Mouse (Mus musculus): ENCODE measurements around the gene Esf1. TPM values are rescaled to one million over a fixed set of nuclear protein-coding genes. Genes with fewer than 3 reads are reported as not detected.

Esf1 gene
- polyA plus RNA-seq, 1 experiment: 0.27 TPM

DNA sequence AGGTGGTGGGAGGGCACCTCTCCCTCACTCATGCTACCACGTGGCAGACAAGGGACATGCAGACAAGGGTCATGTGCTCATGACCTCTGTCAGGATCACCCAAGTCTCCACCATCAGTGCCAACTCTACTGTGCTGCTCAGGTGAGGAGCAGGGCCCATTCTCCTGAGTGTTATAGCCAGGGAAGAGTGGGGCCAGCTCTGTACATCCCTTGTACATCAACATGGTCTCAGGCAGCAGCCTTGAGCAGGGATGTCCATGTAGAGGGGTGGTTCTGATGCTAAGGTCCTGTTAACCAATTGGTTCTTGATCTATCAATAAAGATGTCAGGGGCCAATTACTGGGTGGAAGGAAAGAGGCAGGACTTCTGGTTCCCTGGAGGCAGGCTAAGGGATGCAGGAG, 61.4 kb downstream of the Esf1 start:
- no peaks in the 10 kb centered on the region for H3K36me3 ChIP-seq (ENCODE audit: control insufficient read depth, insufficient read depth, low read length)
- no peak overlapping the region for H3K27ac ChIP-seq (ENCODE audit: insufficient read depth, low read depth, low read length)
- H3K4me1 ChIP-seq (ENCODE audit: control insufficient read depth, insufficient read depth, insufficient read length, low read length): no peaks in the 10 kb centered on the region
- H3K27me3 ChIP-seq (ENCODE audit: control insufficient read depth, insufficient read depth, low read length): no peaks in the 10 kb centered on the region
- 37% methylated on average over 1 of the region's 1 CpGs for WGBS
- TF ChIP-seq CTCF (IDR thresholded peaks at IDR 0.05; ENCODE audit: extremely low read depth, insufficient read length, insufficient replicate concordance, low read depth, low read length): no peak
- no peak for TF ChIP-seq POLR2A (IDR thresholded peaks at IDR 0.05; ENCODE audit: low read depth, low read length)
- H3K4me3 ChIP-seq (ENCODE audit: low read depth, low read length): no peak overlapping the region

DNA sequence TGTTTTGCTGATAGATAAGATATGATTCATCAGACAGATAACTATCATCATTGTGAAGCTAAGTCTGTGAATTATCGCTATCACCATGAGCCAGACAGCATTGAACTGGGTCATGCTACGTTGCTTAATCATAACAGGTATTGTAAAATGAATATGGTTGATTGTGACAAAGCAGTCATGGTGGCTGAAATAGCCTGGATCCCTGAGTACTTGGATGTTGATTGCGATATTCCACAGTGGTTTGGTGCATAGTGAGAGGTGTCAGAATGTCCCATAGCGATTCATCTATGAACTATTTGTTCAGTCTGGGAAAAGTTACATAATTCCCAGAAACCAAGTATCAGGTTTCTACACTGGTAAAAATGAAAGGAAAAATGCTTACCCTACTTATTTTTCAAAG, 62.7 kb downstream of the Esf1 start:
- no peak overlapping the region for H3K27ac ChIP-seq (ENCODE audit: insufficient read depth, low read depth, low read length)
- H3K4me3 ChIP-seq (ENCODE audit: low read depth, low read length): no peak overlapping the region
- no peaks in the 10 kb centered on the region for H3K4me1 ChIP-seq (ENCODE audit: control insufficient read depth, insufficient read depth, insufficient read length, low read length)
- no peaks in the 10 kb centered on the region for H3K27me3 ChIP-seq (ENCODE audit: control insufficient read depth, insufficient read depth, low read length)
- 80% methylated on average over 4 of the region's 4 CpGs for WGBS
- TF ChIP-seq CTCF (IDR thresholded peaks at IDR 0.05; ENCODE audit: extremely low read depth, insufficient read length, insufficient replicate concordance, low read depth, low read length): no peak
- no peak for TF ChIP-seq POLR2A (IDR thresholded peaks at IDR 0.05; ENCODE audit: low read depth, low read length)
- no peaks in the 10 kb centered on the region for H3K36me3 ChIP-seq (ENCODE audit: control insufficient read depth, insufficient read depth, low read length)

DNA sequence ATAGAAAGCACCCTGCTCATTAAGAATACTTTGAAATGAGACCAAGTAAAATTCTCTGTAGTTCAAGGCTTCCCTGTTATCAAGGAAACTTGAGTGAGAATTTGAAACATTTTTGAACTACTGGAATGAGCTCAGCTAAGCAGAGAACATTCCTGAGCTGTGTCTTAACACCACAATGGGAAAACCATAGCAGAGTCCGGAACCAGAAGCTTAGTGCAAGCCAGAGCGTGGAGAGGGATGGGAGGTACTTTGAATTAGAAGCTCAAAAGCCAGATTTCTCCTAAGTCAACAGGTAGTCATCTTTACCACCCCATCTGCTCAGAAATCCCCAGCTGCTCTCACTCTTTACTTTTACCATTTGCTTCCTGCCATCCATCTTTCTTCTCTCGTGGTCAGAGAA, 65.4 kb downstream of the Esf1 start:
- 68% methylated on average over 3 of the region's 3 CpGs for WGBS
- H3K27ac ChIP-seq (ENCODE audit: insufficient read depth, low read depth, low read length): no peak overlapping the region
- TF ChIP-seq POLR2A (IDR thresholded peaks at IDR 0.05; ENCODE audit: low read depth, low read length) (no peak), CTCF (IDR thresholded peaks at IDR 0.05; ENCODE audit: extremely low read depth, insufficient read length, insufficient replicate concordance, low read depth, low read length) (no peak)
- H3K27me3 ChIP-seq (ENCODE audit: control insufficient read depth, insufficient read depth, low read length): no peaks in the 10 kb centered on the region
- H3K4me3 ChIP-seq (ENCODE audit: low read depth, low read length): no peak overlapping the region
- no peaks in the 10 kb centered on the region for H3K4me1 ChIP-seq (ENCODE audit: control insufficient read depth, insufficient read depth, insufficient read length, low read length)
- H3K36me3 ChIP-seq (ENCODE audit: control insufficient read depth, insufficient read depth, low read length): no peaks in the 10 kb centered on the region

DNA sequence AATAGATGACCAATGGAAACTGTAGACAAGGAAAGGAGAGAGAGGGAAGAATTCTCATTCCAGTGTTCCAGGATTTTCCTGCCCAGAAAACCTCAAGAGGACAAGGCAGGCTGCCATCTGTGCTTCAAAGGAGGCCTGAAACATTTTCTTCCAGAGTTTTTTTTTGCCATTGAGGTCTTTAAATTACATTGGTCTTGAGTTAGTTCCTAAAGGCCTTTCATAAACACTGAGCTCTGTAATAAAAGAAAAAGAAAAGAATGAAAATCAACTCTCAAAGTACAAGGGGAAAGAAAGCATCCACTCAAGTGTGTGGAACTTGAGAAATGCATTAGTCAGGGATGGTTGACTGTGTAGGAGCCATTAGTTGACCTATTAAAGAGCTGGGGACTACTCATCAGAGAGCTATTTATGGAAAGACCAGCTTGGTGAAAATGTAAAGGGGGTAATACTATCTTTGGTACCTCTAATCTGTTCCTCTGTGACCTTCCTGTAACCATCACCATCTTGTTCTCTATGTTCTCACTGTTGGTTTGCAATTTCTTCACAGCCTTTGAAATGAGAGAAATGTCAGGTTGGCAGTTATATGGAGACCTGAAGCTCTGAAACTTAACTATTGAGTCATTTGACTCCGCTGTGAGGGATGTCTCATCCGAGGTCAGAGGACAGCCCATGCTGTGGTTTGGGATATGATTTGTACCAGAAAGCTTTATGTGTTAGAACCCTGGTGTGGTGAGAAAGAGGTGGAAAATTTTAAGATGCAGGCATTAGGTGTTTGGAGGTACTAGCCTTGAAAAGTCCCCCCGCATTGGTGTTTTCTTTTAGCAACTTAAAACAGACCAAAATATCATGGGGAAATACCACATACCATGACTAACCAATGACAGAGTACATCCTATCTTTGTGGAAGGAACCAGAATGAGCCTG, 69.6 kb downstream of the Esf1 start:
- Histone ChIP-seq H3K27me3 (ENCODE audit: control insufficient read depth, insufficient read depth, low read length) (no peaks in the 10 kb centered on the region), H3K36me3 (ENCODE audit: control insufficient read depth, insufficient read depth, low read length) (no peaks in the 10 kb centered on the region), H3K27ac (ENCODE audit: insufficient read depth, low read depth, low read length) (no peak overlapping the region), H3K4me3 (ENCODE audit: low read depth, low read length) (no peak overlapping the region), H3K4me1 (ENCODE audit: control insufficient read depth, insufficient read depth, insufficient read length, low read length) (no peaks in the 10 kb centered on the region)
- 86% methylated on average over 3 of the region's 3 CpGs for WGBS
- TF ChIP-seq CTCF (IDR thresholded peaks at IDR 0.05; ENCODE audit: extremely low read depth, insufficient read length, insufficient replicate concordance, low read depth, low read length) (no peak), POLR2A (IDR thresholded peaks at IDR 0.05; ENCODE audit: low read depth, low read length) (no peak)

DNA sequence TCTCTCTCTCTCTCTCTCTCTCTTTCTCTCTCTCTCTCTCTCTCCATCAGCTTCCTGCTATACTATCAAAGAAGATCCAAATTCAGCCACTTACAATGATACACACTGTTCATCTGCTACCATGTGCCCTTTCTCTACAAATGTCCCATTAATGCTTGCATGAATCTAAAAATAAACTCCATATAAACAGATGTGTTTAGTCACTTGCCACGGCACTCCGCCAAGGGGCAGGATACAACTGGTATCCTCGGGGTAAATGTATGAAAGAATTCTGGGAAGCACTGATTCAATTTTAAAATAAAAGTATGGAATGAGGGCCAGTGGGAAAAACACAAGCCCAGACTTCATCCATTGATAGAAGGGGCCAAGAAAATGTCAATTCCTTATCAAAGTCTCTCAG, 70.4 kb downstream of the Esf1 start:
- Histone ChIP-seq H3K27ac (ENCODE audit: insufficient read depth, low read depth, low read length) (no peak overlapping the region), H3K4me3 (ENCODE audit: low read depth, low read length) (no peak overlapping the region), H3K27me3 (ENCODE audit: control insufficient read depth, insufficient read depth, low read length) (no peaks in the 10 kb centered on the region), H3K36me3 (ENCODE audit: control insufficient read depth, insufficient read depth, low read length) (no peaks in the 10 kb centered on the region), H3K4me1 (ENCODE audit: control insufficient read depth, insufficient read depth, insufficient read length, low read length) (no peaks in the 10 kb centered on the region)
- TF ChIP-seq CTCF (IDR thresholded peaks at IDR 0.05; ENCODE audit: extremely low read depth, insufficient read length, insufficient replicate concordance, low read depth, low read length) (no peak), POLR2A (IDR thresholded peaks at IDR 0.05; ENCODE audit: low read depth, low read length) (no peak)
- 75% methylated on average over 3 of the region's 3 CpGs for WGBS

DNA sequence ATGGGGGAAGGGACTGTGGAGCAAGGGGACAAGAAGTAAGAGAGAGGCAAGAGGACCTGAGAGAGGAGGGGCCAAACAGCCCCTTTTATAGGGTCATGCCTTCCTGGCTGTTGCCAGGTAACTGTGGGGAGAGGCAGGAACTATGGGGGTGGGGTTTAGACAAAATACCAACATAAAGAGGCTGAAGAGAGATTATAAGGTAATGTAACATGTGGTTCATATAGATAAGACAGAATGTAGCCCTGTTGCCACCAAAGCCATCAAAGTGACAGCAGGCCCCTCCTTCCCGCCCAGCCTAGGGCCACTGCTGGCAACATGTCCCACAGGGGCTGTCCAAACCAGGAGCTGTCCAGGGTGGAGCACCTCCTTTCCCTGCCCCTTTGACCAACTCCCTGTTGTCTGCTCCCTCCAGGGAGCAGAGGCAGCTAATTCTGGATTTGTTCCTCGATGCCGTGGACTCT, 73.2 kb downstream of the Esf1 start:
- no peaks in the 10 kb centered on the region for H3K36me3 ChIP-seq (ENCODE audit: control insufficient read depth, insufficient read depth, low read length)
- H3K4me3 ChIP-seq (ENCODE audit: low read depth, low read length): no peak overlapping the region
- H3K27ac ChIP-seq (ENCODE audit: insufficient read depth, low read depth, low read length): no peak overlapping the region
- WGBS: 76% methylated on average over 3 of the region's 3 CpGs
- H3K4me1 ChIP-seq (ENCODE audit: control insufficient read depth, insufficient read depth, insufficient read length, low read length): no peaks in the 10 kb centered on the region
- H3K27me3 ChIP-seq (ENCODE audit: control insufficient read depth, insufficient read depth, low read length): no peaks in the 10 kb centered on the region
- TF ChIP-seq POLR2A (IDR thresholded peaks at IDR 0.05; ENCODE audit: low read depth, low read length) (no peak), CTCF (IDR thresholded peaks at IDR 0.05; ENCODE audit: extremely low read depth, insufficient read length, insufficient replicate concordance, low read depth, low read length) (no peak)

DNA sequence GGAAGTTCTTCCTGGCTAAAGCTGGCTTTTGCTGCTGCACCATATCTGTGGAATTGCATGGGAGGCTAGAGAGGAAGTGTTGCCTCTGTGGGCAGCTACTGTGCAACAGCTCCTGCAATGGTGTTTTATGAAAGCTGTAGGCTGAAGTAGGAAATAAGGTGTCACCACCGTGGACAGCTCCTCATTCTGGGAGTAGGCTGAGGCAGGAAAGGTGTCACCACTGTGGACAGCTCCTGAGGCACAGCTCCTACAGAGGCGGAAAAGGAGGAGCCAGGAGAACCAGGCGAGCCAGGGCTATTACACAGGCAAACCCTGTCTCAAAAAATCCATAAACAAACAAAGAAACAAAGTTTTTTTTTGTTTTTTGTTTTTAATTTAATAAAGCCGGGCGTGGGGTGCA, 74.3 kb downstream of the Esf1 start:
- Histone ChIP-seq H3K27ac (ENCODE audit: insufficient read depth, low read depth, low read length) (no peak overlapping the region), H3K4me3 (ENCODE audit: low read depth, low read length) (no peak overlapping the region), H3K4me1 (ENCODE audit: control insufficient read depth, insufficient read depth, insufficient read length, low read length) (no peaks in the 10 kb centered on the region), H3K27me3 (ENCODE audit: control insufficient read depth, insufficient read depth, low read length) (no peaks in the 10 kb centered on the region), H3K36me3 (ENCODE audit: control insufficient read depth, insufficient read depth, low read length) (no peaks in the 10 kb centered on the region)
- TF ChIP-seq CTCF (IDR thresholded peaks at IDR 0.05; ENCODE audit: extremely low read depth, insufficient read length, insufficient replicate concordance, low read depth, low read length) (no peak), POLR2A (IDR thresholded peaks at IDR 0.05; ENCODE audit: low read depth, low read length) (no peak)
- WGBS: 78% methylated on average over 5 of the region's 5 CpGs

All from small intestine, adult 2 months (tissue).